Mouse (Mus musculus) olfactory bulb, adult 2 months (tissue): ENCODE data around the gene Plekhf1.

Source experiments
- CTCF ChIP-seq: fragments of 200-500 bp; IDR thresholded peaks from 2 replicates; pipeline ENCODE4 v1.5.1; 2012; ENCODE audit warnings: low read depth, mild to moderate bottlenecking, low read length, moderate library complexity; ENCODE audit not compliant: insufficient read depth
- POLR2A ChIP-seq: fragments of 200-500 bp; IDR thresholded peaks from 2 replicates; pipeline ENCODE4 v1.6.1; 2012; ENCODE audit warnings: mild to moderate bottlenecking, low read depth, low read length, moderate library complexity; ENCODE audit not compliant: insufficient read depth

DNA sequence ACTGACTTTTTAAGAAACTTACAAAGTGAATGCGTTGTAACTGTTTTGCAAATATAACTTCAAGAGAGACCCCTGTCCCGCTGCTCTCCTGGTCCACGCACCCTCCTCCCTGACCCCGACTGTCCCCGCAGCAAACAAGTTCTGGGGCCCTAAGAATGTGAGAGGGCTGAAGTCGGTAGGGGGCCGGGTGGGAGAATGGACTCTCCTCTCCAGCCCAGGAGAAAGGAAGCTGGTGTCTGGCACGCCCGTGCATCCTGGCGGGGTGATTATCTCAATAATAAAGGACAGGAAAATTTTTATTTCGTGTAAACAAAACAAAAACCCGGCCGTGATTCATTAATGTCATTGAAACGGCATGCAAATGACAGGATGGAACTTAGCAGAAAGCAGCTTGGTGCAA is 53.9 kb downstream of the Plekhf1 start:
- TF ChIP-seq CTCF (no peak), POLR2A (no peak)
